Mouse (Mus musculus) testis, adult 2 months (tissue): ENCODE results near the gene Trpm8. TPM values are rescaled to one million over a fixed set of nuclear protein-coding genes. Genes with fewer than 3 reads are reported as not detected.

Source experiments
- H3K27ac ChIP-seq: fragments of 200-500 bp; 2 replicates; pipeline ENCODE4 v1.5.1; 2012; ENCODE audit warnings: low read depth, low read length; ENCODE audit not compliant: control insufficient read depth, insufficient read depth
- H3K27me3 ChIP-seq: fragments of 200-500 bp; 2 replicates; pipeline ENCODE4 v1.6.1; 2012; ENCODE audit warnings: mild to moderate bottlenecking, low read length, moderate library complexity; ENCODE audit not compliant: control insufficient read depth, insufficient read depth
- H3K36me3 ChIP-seq: fragments of 200-500 bp; 2 replicates; pipeline ENCODE4 v1.6.1; 2012; ENCODE audit warnings: mild to moderate bottlenecking, low read length; ENCODE audit not compliant: control insufficient read depth, insufficient read depth
- H3K4me1 ChIP-seq: fragments of 200-500 bp; 2 replicates; pipeline ENCODE4 v1.6.1; 2012; ENCODE audit warnings: low read length; ENCODE audit not compliant: control insufficient read depth, insufficient read depth
- H3K4me3 ChIP-seq: fragments of 200-500 bp; 2 replicates; pipeline ENCODE4 v1.5.1; 2012; ENCODE audit warnings: low read depth, mild to moderate bottlenecking, low read length, moderate library complexity, mixed read lengths; ENCODE audit not compliant: control insufficient read depth
- CTCF ChIP-seq: fragments of 200-500 bp; IDR thresholded peaks from 2 replicates; pipeline ENCODE4 v1.5.1; 2012; ENCODE audit warnings: low read depth, mild to moderate bottlenecking, inconsistent platforms, low read length, moderate library complexity; ENCODE audit not compliant: control insufficient read depth, insufficient read depth, insufficient replicate concordance
- POLR2A ChIP-seq: fragments of 200-500 bp; IDR thresholded peaks from 2 replicates; pipeline ENCODE4 v1.6.1; 2012; ENCODE audit warnings: low read depth, mild to moderate bottlenecking, inconsistent platforms, low read length, moderate library complexity; ENCODE audit not compliant: control insufficient read depth
- polyA plus RNA-seq: library from polyadenylated mRNA; depleted of rRNA; stranded (reverse); fragments of >200 nt; gene quantifications from 2 replicates; pipeline ENCODE4 v1.2.3, GENCODE M21; 2012

The Trpm8 gene
- polyA plus RNA-seq, 1 experiment: 4.7 TPM

DNA sequence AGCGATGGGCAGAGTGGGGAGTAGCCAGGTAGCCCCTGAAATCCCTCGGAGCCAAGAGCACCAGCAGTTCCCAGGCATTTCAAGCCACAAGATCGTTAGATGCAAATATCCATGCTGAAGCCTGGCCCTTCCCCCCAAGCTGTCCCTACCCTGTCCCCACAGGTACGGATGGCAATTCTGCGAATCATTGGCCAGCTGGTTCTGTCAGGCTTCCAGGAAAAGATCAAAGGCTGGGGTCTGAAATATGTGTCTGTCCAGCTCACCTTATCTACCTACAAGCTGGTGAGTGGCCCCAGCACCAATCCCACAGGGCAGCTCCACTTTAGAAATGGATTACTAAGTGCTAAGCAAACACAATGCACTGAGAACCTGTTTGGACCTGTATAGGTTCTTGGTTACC lies 40.1 kb upstream of the Trpm8 start:
- H3K27ac ChIP-seq: no peak overlapping the region
- no peaks in the 10 kb centered on the region for H3K27me3 ChIP-seq
- H3K4me3 ChIP-seq: no peak overlapping the region
- H3K4me1 ChIP-seq: no peaks in the 10 kb centered on the region
- H3K36me3 ChIP-seq: no peaks in the 10 kb centered on the region
- TF ChIP-seq CTCF: no peak
- no peak for TF ChIP-seq POLR2A

DNA sequence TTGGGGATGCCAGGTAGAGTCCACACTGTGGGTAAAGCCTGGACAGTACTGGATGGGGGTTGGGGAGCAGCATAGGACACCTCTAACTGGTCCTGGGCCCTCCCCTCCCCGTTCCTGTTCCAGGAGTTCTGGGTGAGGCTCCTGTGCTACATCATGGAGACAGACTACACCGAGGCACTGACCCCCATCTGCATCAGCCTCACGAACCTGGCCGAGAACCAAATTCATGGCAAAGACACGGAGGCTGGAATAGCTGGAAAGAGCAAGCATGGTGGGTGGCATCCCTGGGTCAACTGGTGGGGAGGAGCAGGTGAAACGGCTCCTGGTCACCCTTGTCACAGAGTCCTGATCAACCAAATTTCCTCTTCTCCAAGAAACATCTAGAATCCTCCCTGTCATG lies 38.7 kb upstream of the Trpm8 start:
- H3K36me3 ChIP-seq: no peaks in the 10 kb centered on the region

DNA sequence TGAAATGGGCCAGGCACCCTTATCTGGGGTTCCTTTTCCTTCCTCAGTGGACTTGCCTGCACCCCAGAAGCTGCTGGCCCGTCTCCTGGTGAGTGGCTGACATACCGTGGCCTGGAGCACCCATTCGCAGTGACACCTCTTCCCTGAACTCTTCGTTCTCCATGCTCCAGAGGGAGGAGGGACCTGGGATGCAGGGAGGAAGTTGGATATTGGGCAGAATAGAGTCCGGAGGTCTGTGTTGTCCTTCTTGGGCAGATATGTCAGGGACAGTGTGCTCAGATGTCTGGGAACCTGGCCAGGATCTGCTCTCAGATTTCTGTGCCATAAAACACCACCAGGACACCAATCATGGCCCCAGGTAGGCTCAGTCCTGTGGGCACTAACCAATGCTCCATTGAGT lies 37.4 kb upstream of the Trpm8 start:
- Histone ChIP-seq H3K36me3 (no peaks in the 10 kb centered on the region), H3K4me1 (no peaks in the 10 kb centered on the region), H3K4me3 (no peak overlapping the region), H3K27me3 (no peaks in the 10 kb centered on the region), H3K27ac (no peak overlapping the region)
- no peak for TF ChIP-seq POLR2A
- no peak for TF ChIP-seq CTCF

More for the DNA sequence above, 38.7 kb upstream of the Trpm8 start:
- Histone ChIP-seq H3K27me3 (no peaks in the 10 kb centered on the region), H3K4me1 (no peaks in the 10 kb centered on the region), H3K27ac (no peak overlapping the region), H3K4me3 (no peak overlapping the region)
- TF ChIP-seq CTCF: no peak

DNA sequence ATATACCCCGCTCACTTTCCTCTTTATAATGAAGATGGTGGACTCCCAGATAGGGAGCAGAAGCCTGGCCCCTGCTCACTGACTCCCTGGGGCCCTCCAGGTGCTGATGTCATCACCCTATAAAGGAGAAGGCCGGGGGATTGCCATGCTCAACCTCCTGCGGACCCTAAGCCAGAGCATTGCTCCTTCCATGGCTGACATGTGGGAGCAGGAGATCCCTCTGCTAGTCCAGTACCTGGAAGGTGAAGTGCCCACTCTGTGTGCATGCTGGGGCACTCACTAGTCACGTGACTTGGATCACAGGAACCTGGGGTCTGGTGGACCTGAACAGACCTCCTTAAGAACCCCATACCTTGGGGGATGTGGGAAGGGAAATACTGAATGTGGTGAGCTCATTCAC lies 36.9 kb upstream of the Trpm8 start:
- H3K27ac ChIP-seq: no peak overlapping the region
- no peak overlapping the region for H3K4me3 ChIP-seq
- no peak for TF ChIP-seq POLR2A
- TF ChIP-seq CTCF: no peak
- H3K36me3 ChIP-seq: no peaks in the 10 kb centered on the region
- no peaks in the 10 kb centered on the region for H3K4me1 ChIP-seq
- H3K27me3 ChIP-seq: no peaks in the 10 kb centered on the region

DNA sequence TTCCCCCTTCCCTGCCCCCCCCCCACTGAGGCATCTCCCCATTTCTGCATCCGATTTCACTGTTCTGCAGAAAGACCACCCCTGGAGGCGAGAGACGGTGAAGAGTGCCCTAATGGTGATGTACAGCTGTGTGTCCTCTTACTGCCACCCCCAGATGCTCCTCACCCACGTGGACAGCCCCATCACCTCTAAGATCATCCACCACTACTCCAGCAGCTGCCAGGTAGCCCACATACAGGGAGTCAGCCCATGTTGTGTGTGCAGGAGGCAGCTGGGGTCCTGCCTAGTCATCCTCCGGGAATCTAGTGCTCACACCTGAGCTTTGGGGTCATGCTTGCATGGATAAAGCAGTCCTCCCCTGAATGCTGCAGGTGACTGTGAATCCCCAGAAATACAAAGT lies 33.6 kb upstream of the Trpm8 start:
- Histone ChIP-seq H3K27ac (no peak overlapping the region), H3K4me3 (no peak overlapping the region), H3K36me3 (no peaks in the 10 kb centered on the region), H3K27me3 (no peaks in the 10 kb centered on the region), H3K4me1 (no peaks in the 10 kb centered on the region)
- TF ChIP-seq POLR2A (no peak), CTCF (no peak)

DNA sequence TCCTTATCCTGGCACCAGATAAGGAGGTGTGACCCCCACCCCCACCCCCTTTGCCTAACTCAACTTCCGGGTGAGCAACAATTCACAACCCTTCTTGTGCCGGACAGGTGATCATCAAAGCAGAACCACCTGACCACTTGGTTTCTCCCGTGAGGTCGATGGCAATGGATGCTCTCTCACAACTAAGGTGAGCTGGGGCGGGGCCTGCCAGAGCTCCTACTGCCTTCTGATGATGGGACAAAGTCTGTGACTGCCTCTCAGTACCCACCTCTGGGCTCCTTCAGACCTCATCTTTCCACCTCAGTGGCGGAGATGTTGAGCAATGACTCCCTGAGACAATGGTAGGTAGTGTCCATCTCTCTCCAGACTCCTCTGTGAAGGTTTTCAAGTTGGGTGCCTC lies 31.6 kb upstream of the Trpm8 start:
- Histone ChIP-seq H3K4me3 (no peak overlapping the region), H3K4me1 (no peaks in the 10 kb centered on the region), H3K36me3 (no peaks in the 10 kb centered on the region), H3K27ac (no peak overlapping the region), H3K27me3 (no peaks in the 10 kb centered on the region)
- TF ChIP-seq POLR2A (no peak), CTCF (no peak)

DNA sequence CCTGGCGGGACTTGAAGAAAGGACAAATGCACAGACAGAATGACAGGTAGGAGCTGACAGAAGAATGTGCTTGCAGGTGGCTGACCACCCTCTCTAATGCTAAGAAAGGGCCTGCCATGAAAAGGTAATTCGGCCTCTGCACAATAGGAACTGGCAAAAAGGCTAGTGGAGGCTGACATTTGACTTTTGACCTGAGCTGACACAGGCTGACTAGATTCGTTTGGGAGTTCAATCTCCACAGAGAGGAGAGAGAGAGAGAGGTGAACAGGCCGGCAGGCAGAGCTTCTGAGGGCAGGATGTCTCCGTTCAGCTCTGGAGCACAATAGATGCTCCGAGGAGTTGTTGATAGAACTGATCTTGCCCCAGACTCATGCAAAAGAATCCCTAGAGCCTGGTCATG lies 31.1 kb upstream of the Trpm8 start:
- H3K27me3 ChIP-seq: no peaks in the 10 kb centered on the region
- no peak for TF ChIP-seq POLR2A
- TF ChIP-seq CTCF: no peak
- H3K4me1 ChIP-seq: no peaks in the 10 kb centered on the region
- H3K27ac ChIP-seq: no peak overlapping the region
- no peaks in the 10 kb centered on the region for H3K36me3 ChIP-seq
- H3K4me3 ChIP-seq: no peak overlapping the region

DNA sequence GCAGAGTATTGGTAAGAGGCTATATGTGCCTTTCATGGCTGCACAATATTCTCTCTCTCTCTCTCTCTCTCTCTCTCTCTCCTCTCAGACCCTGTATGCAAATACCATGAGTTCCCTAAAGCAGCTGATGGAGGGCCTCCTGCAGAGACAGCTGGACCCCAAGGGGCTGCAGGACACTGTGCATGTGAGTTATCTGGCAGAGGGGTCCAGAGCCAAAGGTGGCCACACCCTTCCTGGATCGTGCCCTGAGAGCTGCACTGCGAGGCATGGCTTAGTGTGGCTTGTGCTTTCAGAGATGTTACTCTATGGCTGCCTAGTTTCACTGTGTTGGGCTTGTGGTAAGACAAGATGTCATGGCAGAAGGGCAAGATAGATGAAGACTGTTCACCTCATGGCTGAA lies 29.8 kb upstream of the Trpm8 start:
- H3K27me3 ChIP-seq: no peaks in the 10 kb centered on the region
- TF ChIP-seq POLR2A: no peak
- TF ChIP-seq CTCF: no peak

More for the DNA sequence above, 29.8 kb upstream of the Trpm8 start:
- Histone ChIP-seq H3K27ac (no peak overlapping the region), H3K4me3 (no peak overlapping the region), H3K4me1 (no peaks in the 10 kb centered on the region), H3K36me3 (no peaks in the 10 kb centered on the region)
